Mouse (Mus musculus) C2C12 (cell line): ENCODE data around the gene Scaf1.

ENCODE experiments used
- CTCF ChIP-seq: IDR thresholded peaks from one replicate; pipeline ENCODE4 v1.5.1; 2011; ENCODE audit not compliant: control insufficient read depth, insufficient read depth, insufficient read length
- MYOG ChIP-seq: IDR thresholded peaks from one replicate; pipeline ENCODE4 v1.6.1; 2011; ENCODE audit not compliant: control insufficient read depth, insufficient read length; ENCODE audit errors: extremely low read depth
- USF1 ChIP-seq: IDR thresholded peaks from one replicate; pipeline ENCODE4 v1.6.1; 2011; ENCODE audit warnings: low read depth, mild to moderate bottlenecking, control low read depth, moderate library complexity

GRCm38 (mm10) chr7:45053117-45053930 is 37.2 kb upstream of the Scaf1 start:
- TF ChIP-seq CTCF (no peak), USF1 (no peak), MYOG (no peak)
